In genomic region chr14:24839056-24839455, GRCm38 (mm10) we compare ENCODE assay signal across 11 mouse cellular contexts.
"Had no signal": no experiment of that assay in that cellular context is flagged by ENCODE, and none has a peak within 500 bp of the region (broad histone marks: within the 10 kb centered on the region; RNA-seq: fewer than 3 reads in every experiment).

No protein-coding gene starts in this region.

- H3K27me3 ChIP-seq: liver, embryonic 13.5 days had no signal

- H3K9ac ChIP-seq: liver, embryonic 13.5 days had no signal

- ATAC-seq: intestine, embryonic 16.5 days had no signal

- H3K4me3 ChIP-seq: layer of hippocampus, adult 2 months; liver, embryonic 13.5 days had no signal

- H3K4me2 ChIP-seq: liver, embryonic 13.5 days had no signal

- H3K9me3 ChIP-seq: liver, embryonic 13.5 days had no signal

- DNase-seq: kidney, adult 2 months; layer of hippocampus, adult 9-11 months; liver, embryonic 13.5 days; lung, adult 2 months; lung, postnatal 14 days; lung, postnatal 4 days; midbrain, embryonic 14.5 days; thymus, adult 18-20 months; thymus, postnatal 36 days had no signal

- H3K36me3 ChIP-seq: liver, embryonic 13.5 days had no signal

- H3K4me1 ChIP-seq: liver, embryonic 13.5 days had no signal

- H3K27ac ChIP-seq: layer of hippocampus, adult 2 months; liver, embryonic 13.5 days had no signal
